Mouse (Mus musculus) brain, embryonic 14.5 days (tissue): Measurements from ENCODE around the gene Fam160a1.

ENCODE experiments used
- CTCF ChIP-seq: fragments of 200-500 bp; IDR thresholded peaks from 2 replicates; pipeline ENCODE4 v1.5.1; 2012; ENCODE audit warnings: inconsistent platforms, mild to moderate bottlenecking, moderate library complexity, borderline replicate concordance; ENCODE audit not compliant: insufficient read depth, insufficient read length; ENCODE audit errors: extremely low read depth
- POLR2A ChIP-seq: fragments of 200-500 bp; IDR thresholded peaks from 2 replicates; pipeline ENCODE4 v1.6.1; 2012; ENCODE audit warnings: mild to moderate bottlenecking, inconsistent platforms, borderline replicate concordance; ENCODE audit not compliant: poor library complexity, insufficient read depth, insufficient read length, severe bottlenecking; ENCODE audit errors: extremely low read depth

- TF ChIP-seq POLR2A (no peak), CTCF (no peak)
These were observed 41.3 kb upstream of the Fam160a1 start for GRCm38 (mm10) chr3:85858140-85859135.
